8 mouse cellular contexts compared by ENCODE assay signal in the genomic region with DNA sequence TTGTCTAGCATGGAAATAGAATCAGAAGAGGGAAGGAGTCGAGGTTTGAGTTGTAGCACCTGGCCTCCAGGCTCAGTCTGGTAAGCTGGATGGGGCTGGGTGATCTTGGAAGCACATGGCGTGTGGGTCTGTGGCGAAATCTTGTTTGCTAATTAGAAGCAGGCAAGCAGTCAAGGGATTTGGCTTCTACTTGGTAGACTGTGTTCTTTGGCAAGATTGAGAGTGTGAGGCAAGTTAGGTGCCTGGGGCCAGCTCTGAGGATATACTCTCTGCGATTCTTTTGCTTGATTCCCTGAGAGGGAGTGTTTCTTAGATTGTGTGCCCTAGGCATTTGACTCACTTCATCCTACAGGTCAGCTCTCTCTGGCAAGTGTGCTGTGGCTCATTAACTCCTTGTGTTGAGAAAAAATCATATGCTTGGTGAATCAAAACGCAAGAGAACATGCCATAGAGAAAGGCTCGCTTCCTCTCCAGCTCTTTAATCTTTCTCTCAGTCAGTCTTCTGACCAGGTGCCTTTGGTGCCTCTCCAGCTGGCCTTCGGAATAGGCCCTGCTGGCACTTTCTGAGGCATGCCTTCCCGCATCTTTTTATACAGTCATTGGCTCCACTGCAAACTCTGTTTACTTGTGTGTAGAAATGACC. TPM values are rescaled to one million over a fixed set of nuclear protein-coding genes. Genes with fewer than 3 reads are reported as not detected.
DNase-seq lines count a peak whose midpoint lies in the region; ATAC-seq and TF ChIP-seq lines count a peak whose summit lies in the region.
"Had no signal": no experiment of that assay in that cellular context is flagged by ENCODE, and none has a peak within 500 bp of the region (broad histone marks: within the 10 kb centered on the region; RNA-seq: fewer than 3 reads in every experiment).

No protein-coding gene starts in this region.

- TF ChIP-seq CTCF in kidney, adult 2 months (conservative IDR thresholded peaks at IDR 0.05; ENCODE audit: insufficient read depth, insufficient read length, low read depth, low read length): no peak

- H3K4me2 ChIP-seq in limb, embryonic 15.5 days: no peak overlapping the region
- H3K4me2 ChIP-seq: neural tube, embryonic 12.5 days had no signal

- no peaks in the 10 kb centered on the region for H3K9me3 ChIP-seq in limb, embryonic 15.5 days
- H3K9me3 ChIP-seq: neural tube, embryonic 12.5 days had no signal

- H3K27me3 ChIP-seq in kidney, adult 2 months (replicated peaks; ENCODE audit: control insufficient read depth, insufficient read depth, low read length): no peaks in the 10 kb centered on the region
- no peaks in the 10 kb centered on the region for H3K27me3 ChIP-seq in limb, embryonic 15.5 days
- H3K27me3 ChIP-seq: neural tube, embryonic 12.5 days had no signal

- ATAC-seq in erythroid progenitor cell, adult 5-6 weeks (replicated peaks; ENCODE audit: low FRiP score, poor library complexity, severe bottlenecking): 0 out of 2 replicates have a peak, but pooled peaks have one; percentile 19
- 0 out of 2 replicates have a peak, but pooled peaks have one; percentile 40 for ATAC-seq in limb, embryonic 15.5 days (ENCODE audit: insufficient number of reproducible peaks, low FRiP score, low TSS enrichment, low read depth)
- no peak for ATAC-seq in inflammation-experienced regulatory T-cells, adult 6 months

- H3K4me3 ChIP-seq in kidney, adult 2 months (ENCODE audit: insufficient read depth, low read depth, low read length): no peak overlapping the region
- no peak overlapping the region for H3K4me3 ChIP-seq in brown adipose tissue, adult 24 weeks (ENCODE audit: insufficient read depth, low read depth, low read length)
- no peak overlapping the region for H3K4me3 ChIP-seq in limb, embryonic 15.5 days
- H3K4me3 ChIP-seq: neural tube, embryonic 12.5 days had no signal

- no peak for TF ChIP-seq POLR2A in kidney, adult 2 months (IDR thresholded peaks at IDR 0.05; ENCODE audit: low read depth, low read length)

- no peaks in the 10 kb centered on the region for H3K36me3 ChIP-seq in kidney, adult 2 months (ENCODE audit: control insufficient read depth, insufficient read depth, low read length)
- peaks cover 26% of the 10 kb centered on the region for H3K36me3 ChIP-seq in limb, embryonic 15.5 days

- DNase-seq in kidney, adult 2 months: peak; percentile 30
- no peak for DNase-seq in kidney, postnatal 10 days
- no peak for DNase-seq in MN1 (ENCODE audit: low spot score)

- H3K4me1 ChIP-seq in kidney, adult 2 months (ENCODE audit: control insufficient read depth, insufficient read depth, low read length): no peaks in the 10 kb centered on the region
- peaks cover 6% of the 10 kb centered on the region; the same call in 1 of the 2 replicates for H3K4me1 ChIP-seq in brown adipose tissue, adult 24 weeks (ENCODE audit: control insufficient read depth, insufficient read depth, insufficient read length, low read length)
- 0 out of 2 replicates have a peak, but pooled peaks cover 3% of the 10 kb centered on the region for H3K4me1 ChIP-seq in limb, embryonic 15.5 days
- H3K4me1 ChIP-seq: neural tube, embryonic 12.5 days had no signal

- H3K9ac ChIP-seq in limb, embryonic 15.5 days: no peak overlapping the region
- H3K9ac ChIP-seq: neural tube, embryonic 12.5 days had no signal

- H3K27ac ChIP-seq in kidney, adult 2 months (ENCODE audit: insufficient read depth, low read depth, low read length): no peak overlapping the region
- H3K27ac ChIP-seq in brown adipose tissue, adult 24 weeks (replicated peaks; ENCODE audit: low read depth, low read length): peak overlapping the region; percentile 55
- H3K27ac ChIP-seq in limb, embryonic 15.5 days: peak overlapping the region; percentile 1; the same call in 1 of the 2 replicates
- H3K27ac ChIP-seq: neural tube, embryonic 12.5 days had no signal

- WGBS in kidney, adult 2 months: 51% methylated on average over 8 of the region's 8 CpGs
- WGBS in limb, embryonic 15.5 days: 58% methylated on average over 8 of the region's 8 CpGs

RNA-seq across cellular contexts. Expression of gene Slc7a6, which starts 17.1 kb away (rescaled TPM):
- 8.2 and 9.8 TPM in 2 replicates for polyA plus RNA-seq in kidney, adult 2 months (2012; rRNA removed)
- polyA plus RNA-seq in brown adipose tissue, adult 24 weeks (2012; ENCODE audit: insufficient read depth, insufficient read length, missing spikeins): 24.6 and 40.2 TPM in 2 replicates
- total RNA-seq in erythroid progenitor cell, adult 5-6 weeks (2015; ENCODE audit: low replicate concordance): 1.4 and 3.4 TPM in 2 replicates
- 2.0 and 2.2 TPM in 2 replicates for total RNA-seq in erythroid progenitor cell, adult 5-6 weeks (2017; ENCODE audit: low replicate concordance)
- polyA plus RNA-seq in limb, embryonic 15.5 days (2015; fragmentation: Nextera tagmentation; extraction: Ambion mirVana): 36.5 and 41.0 TPM in 2 replicates
- 10 to 100 TPM; 21.0 to 35.6 (median 33.1) TPM for polyA plus RNA-seq in inflammation-experienced regulatory T-cells, adult 6 months (2017; shearing (Covaris generic))

RNA-seq across cellular contexts. Expression of gene Slc7a6os, which starts 25.0 kb away (rescaled TPM):
- 10.0 and 11.3 TPM in 2 replicates for polyA plus RNA-seq in kidney, adult 2 months (2012; rRNA removed)
- polyA plus RNA-seq in brown adipose tissue, adult 24 weeks (2012; ENCODE audit: insufficient read depth, insufficient read length, missing spikeins): 13.1 and 15.2 TPM in 2 replicates
- total RNA-seq in erythroid progenitor cell, adult 5-6 weeks (2015; ENCODE audit: low replicate concordance): 32.7 and 42.5 TPM in 2 replicates
- total RNA-seq in erythroid progenitor cell, adult 5-6 weeks (2017; ENCODE audit: low replicate concordance): 22.3 and 27.6 TPM in 2 replicates
- polyA plus RNA-seq in limb, embryonic 15.5 days (2015; fragmentation: Nextera tagmentation; extraction: Ambion mirVana): 31.7 TPM in 2 replicates
- polyA plus RNA-seq in inflammation-experienced regulatory T-cells, adult 6 months (2017; shearing (Covaris generic)): 10 to 100 TPM; 20.7 to 26.9 (median 23.1) TPM

RNA-seq across cellular contexts. Expression of gene Prmt7, which starts 25.0 kb away (rescaled TPM):
- polyA plus RNA-seq in kidney, adult 2 months (2012; rRNA removed): 17.3 and 17.7 TPM in 2 replicates
- polyA plus RNA-seq in brown adipose tissue, adult 24 weeks (2012; ENCODE audit: insufficient read depth, insufficient read length, missing spikeins): 8.0 and 16.7 TPM in 2 replicates
- 0.84 and 1.8 TPM in 2 replicates for total RNA-seq in erythroid progenitor cell, adult 5-6 weeks (2015; ENCODE audit: low replicate concordance)
- 3.7 and 6.3 TPM in 2 replicates for total RNA-seq in erythroid progenitor cell, adult 5-6 weeks (2017; ENCODE audit: low replicate concordance)
- polyA plus RNA-seq in limb, embryonic 15.5 days (2015; fragmentation: Nextera tagmentation; extraction: Ambion mirVana): 42.5 and 43.0 TPM in 2 replicates
- polyA plus RNA-seq in inflammation-experienced regulatory T-cells, adult 6 months (2017; shearing (Covaris generic)): 10 to 100 TPM; 16.6 to 35.3 (median 27.0) TPM

RNA-seq across cellular contexts. Expression of gene Pla2g15, which starts 35.5 kb away (rescaled TPM):
- 9.4 and 10.2 TPM in 2 replicates for polyA plus RNA-seq in kidney, adult 2 months (2012; rRNA removed)
- polyA plus RNA-seq in brown adipose tissue, adult 24 weeks (2012; ENCODE audit: insufficient read depth, insufficient read length, missing spikeins): 7.8 and 13.4 TPM in 2 replicates
- total RNA-seq in erythroid progenitor cell, adult 5-6 weeks (2015; ENCODE audit: low replicate concordance): 1.7 and 9.4 TPM in 2 replicates
- 4.4 and 8.6 TPM in 2 replicates for total RNA-seq in erythroid progenitor cell, adult 5-6 weeks (2017; ENCODE audit: low replicate concordance)
- 17.9 and 19.9 TPM in 2 replicates for polyA plus RNA-seq in limb, embryonic 15.5 days (2015; fragmentation: Nextera tagmentation; extraction: Ambion mirVana)
- polyA plus RNA-seq in inflammation-experienced regulatory T-cells, adult 6 months (2017; shearing (Covaris generic)): 1 to 10 TPM; 4.5 to 6.2 (median 4.7) TPM

RNA-seq across cellular contexts. Expression of gene Esrp2, which starts 49.0 kb away (rescaled TPM):
- 31.0 and 34.3 TPM in 2 replicates for polyA plus RNA-seq in kidney, adult 2 months (2012; rRNA removed)
- polyA plus RNA-seq in brown adipose tissue, adult 24 weeks (2012; ENCODE audit: insufficient read depth, insufficient read length, missing spikeins): 0.63 and 1.5 TPM in 2 replicates
- not detected in 2 replicates for total RNA-seq in erythroid progenitor cell, adult 5-6 weeks (2015; ENCODE audit: low replicate concordance)
- 0.08 TPM in 1 of 2 replicates, not detected in the other for total RNA-seq in erythroid progenitor cell, adult 5-6 weeks (2017; ENCODE audit: low replicate concordance)
- 57.6 and 58.3 TPM in 2 replicates for polyA plus RNA-seq in limb, embryonic 15.5 days (2015; fragmentation: Nextera tagmentation; extraction: Ambion mirVana)
- under 1 TPM in 2 of 3 experiments, not detected in 1; 0.20 to 0.64 TPM for polyA plus RNA-seq in inflammation-experienced regulatory T-cells, adult 6 months (2017; shearing (Covaris generic))
